Comparison of ENCODE assay signal across 14 mouse cellular contexts in the genomic region with DNA sequence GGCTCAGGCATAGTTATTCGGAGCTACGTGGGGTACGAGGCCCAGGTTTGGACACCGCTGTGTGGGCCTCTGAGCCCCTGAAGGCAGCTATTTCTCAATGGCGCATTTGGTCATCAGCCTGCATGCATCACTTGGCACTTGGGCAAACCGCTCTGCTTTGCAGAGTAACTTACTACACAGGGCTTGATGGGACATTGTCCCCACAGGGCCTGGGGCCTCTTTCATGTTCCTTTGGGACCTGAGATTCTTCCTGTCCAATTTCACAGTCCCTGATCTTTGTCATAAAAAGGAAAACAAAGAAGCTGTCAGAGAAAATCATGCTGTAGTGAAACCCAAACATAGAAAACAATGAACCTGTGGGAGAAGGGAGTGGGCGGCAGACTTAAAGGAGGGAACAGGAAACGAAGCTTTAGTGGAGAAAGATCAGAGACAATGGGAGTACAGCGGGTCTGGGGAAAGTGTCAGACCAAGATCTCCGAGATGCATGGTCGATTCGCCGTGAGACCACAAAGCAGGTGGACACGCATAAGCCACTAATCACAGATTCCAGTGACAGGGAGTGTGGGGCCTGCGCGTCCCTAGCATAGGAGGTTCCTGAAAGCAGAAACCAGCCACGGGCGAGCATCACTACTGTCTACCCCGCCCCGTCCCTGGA. TPM values are rescaled to one million over a fixed set of nuclear protein-coding genes. Genes with fewer than 3 reads are reported as not detected.
A peak's percentile ranks its signal among the peaks of the same experiment; 100 is the strongest.
DNase-seq lines count a peak whose midpoint lies in the region; ATAC-seq and TF ChIP-seq lines count a peak whose summit lies in the region.
"Had no signal": no experiment of that assay in that cellular context is flagged by ENCODE, and none has a peak within 500 bp of the region (broad histone marks: within the 10 kb centered on the region; RNA-seq: fewer than 3 reads in every experiment).

No protein-coding gene starts in this region.

- H3K9ac ChIP-seq in kidney, postnatal 0 days (ENCODE audit: low read depth, low read length), result no peak overlapping the region
- H3K9ac ChIP-seq: limb, embryonic 13.5 days; midbrain, embryonic 12.5 days had no signal

- ATAC-seq in kidney, postnatal 0 days (replicated peaks; ENCODE audit: low FRiP score, low read depth), result peak; percentile 66
- ATAC-seq in granulocyte monocyte progenitor cell, adult 5-6 weeks (replicated peaks; ENCODE audit: poor library complexity, severe bottlenecking), result peak; percentile 26

- H3K9me3 ChIP-seq in kidney, postnatal 0 days (replicated peaks; ENCODE audit: low read length), result no peaks in the 10 kb centered on the region
- H3K9me3 ChIP-seq: limb, embryonic 13.5 days; midbrain, embryonic 12.5 days had no signal

- no peak for TF ChIP-seq CTCF in kidney, postnatal 0 days (IDR thresholded peaks at IDR 0.05; ENCODE audit: low read depth)
- no peak for TF ChIP-seq CTCF in layer of hippocampus, adult 2 months (conservative IDR thresholded peaks at IDR 0.05)

- peak overlapping the region; percentile 63 for H3K27ac ChIP-seq in kidney, postnatal 0 days
- H3K27ac ChIP-seq in layer of hippocampus, adult 2 months, result no peak overlapping the region
- H3K27ac ChIP-seq: limb, embryonic 13.5 days; midbrain, embryonic 12.5 days had no signal

- 0 out of 2 replicates have a peak, but pooled peaks cover 6% of the 10 kb centered on the region for H3K4me1 ChIP-seq in kidney, postnatal 0 days (replicated peaks; ENCODE audit: insufficient read depth, low read length)

- no peaks in the 10 kb centered on the region for H3K36me3 ChIP-seq in kidney, postnatal 0 days (ENCODE audit: insufficient read depth, low read length)
- H3K36me3 ChIP-seq: limb, embryonic 13.5 days; midbrain, embryonic 12.5 days had no signal

- no peak overlapping the region for H3K4me3 ChIP-seq in kidney, postnatal 0 days (replicated peaks; ENCODE audit: low read depth, low read length)
- H3K4me3 ChIP-seq in layer of hippocampus, adult 2 months, result no peak overlapping the region
- H3K4me3 ChIP-seq: limb, embryonic 13.5 days; midbrain, embryonic 12.5 days had no signal

- no peak overlapping the region for H3K4me2 ChIP-seq in kidney, postnatal 0 days (ENCODE audit: low read length)
- H3K4me2 ChIP-seq: limb, embryonic 13.5 days; midbrain, embryonic 12.5 days had no signal

- H3K27me3 ChIP-seq in kidney, postnatal 0 days (ENCODE audit: insufficient read depth, low read length), result no peaks in the 10 kb centered on the region
- H3K27me3 ChIP-seq: limb, embryonic 13.5 days; midbrain, embryonic 12.5 days had no signal

- peak; percentile 60 for DNase-seq in kidney, postnatal 0 days (ENCODE audit: low spot score)
- DNase-seq in kidney, postnatal 14 days, result no peak
- peak; percentile 72 for DNase-seq in Muller cell, postnatal 12 days (ENCODE audit: inconsistent ontology term)
- peak; percentile 36 for DNase-seq in naive thymus-derived CD4-positive, alpha-beta T cell, adult 2 months (ENCODE audit: low read depth)
- DNase-seq in adrenal gland, adult 18-20 months (ENCODE audit: low spot score in 2 of 2), result no peak
- no peak for DNase-seq in layer of hippocampus, adult 2 months (ENCODE audit: low spot score in 2 of 2)
- no peak for DNase-seq in lung, postnatal 25 days (ENCODE audit: low spot score)
- DNase-seq: cerebellum, adult 9-11 months; gastrocnemius, postnatal 10 days; heart, postnatal 4 days; layer of hippocampus, adult 9-11 months had no signal

- WGBS in kidney, postnatal 0 days, result 30% methylated on average over 20 of the region's 20 CpGs

RNA-seq across cellular contexts. Expression of gene Abcc4, which starts 48.2 kb away (rescaled TPM):
- 6.6 and 6.9 TPM in 2 replicates for polyA plus RNA-seq in kidney, postnatal 0 days (2015; fragmentation: Nextera tagmentation; extraction: Ambion mirVana)
- total RNA-seq in granulocyte monocyte progenitor cell, adult 5-6 weeks (2014; fragmentation: Nextera tagmentation), result 42.4 and 42.7 TPM in 2 replicates
- total RNA-seq in granulocyte monocyte progenitor cell, adult 5-6 weeks (2017), result 34.0 and 38.8 TPM in 2 replicates
- 10 to 100 TPM; 13.8 to 16.9 TPM for total RNA-seq in adrenal gland, adult 18-20 months (2021)
- 10 to 100 TPM in 1 of 2 experiments, 1 to 10 TPM in 1; 8.7 to 11.1 TPM for total RNA-seq in layer of hippocampus, adult 2 months (2021)

Comparison
In these comparisons a context has a peak if more than half of its experiments do, and no peak if none do; other contexts are left out.
1. DNase-seq: peak in kidney, postnatal 0 days (single experiment), Muller cell, postnatal 12 days (single experiment) and naive thymus-derived CD4-positive, alpha-beta T cell, adult 2 months (single experiment); none in kidney, postnatal 14 days (single experiment), adrenal gland, adult 18-20 months (0 of 2), layer of hippocampus, adult 2 months (0 of 2) and lung, postnatal 25 days (single experiment).